Mouse (Mus musculus) kidney, postnatal 0 days (tissue): ENCODE results near the gene Nfia. TPM values are rescaled to one million over a fixed set of nuclear protein-coding genes. Genes with fewer than 3 reads are reported as not detected.

Experiments used
- ATAC-seq: fragments of 200-750 bp; cut with Nextera tagmentation; replicated peaks from 2 replicates; pipeline ENCODE4 v1.8.0; 2017; ENCODE audit warnings: low read depth, moderate number of reproducible peaks, moderate TSS enrichment, moderate library complexity; ENCODE audit not compliant: low FRiP score
- DNase-seq: peaks from one replicate; pipeline ENCODE4 v3.0.0-alpha.2; 2016; ENCODE audit warnings: low spot score
- H3K27ac ChIP-seq: fragments of 300-500 bp; sonication (generic); 2 replicates; pipeline ENCODE4 v1.5.1; 2014; ENCODE audit warnings: mild to moderate bottlenecking
- H3K27me3 ChIP-seq: fragments of 300-500 bp; sonication (generic); 2 replicates; pipeline ENCODE4 v1.6.1; 2014; ENCODE audit warnings: low read length, mixed read lengths; ENCODE audit not compliant: insufficient read depth
- H3K36me3 ChIP-seq: fragments of 300-500 bp; sonication (generic); 2 replicates; pipeline ENCODE4 v1.6.1; 2014; ENCODE audit warnings: low read length, mixed read lengths; ENCODE audit not compliant: insufficient read depth
- H3K4me1 ChIP-seq: fragments of 300-500 bp; sonication (generic); replicated peaks from 2 replicates; pipeline ENCODE4 v1.6.1; 2014; ENCODE audit warnings: antibody characterized with exemption, low read length, mixed read lengths; ENCODE audit not compliant: insufficient read depth
- H3K4me2 ChIP-seq: fragments of 300-500 bp; sonication (generic); 2 replicates; pipeline ENCODE4 v1.6.1; 2014; ENCODE audit warnings: mild to moderate bottlenecking, low read length, moderate library complexity, mixed read lengths
- H3K4me3 ChIP-seq: fragments of 300-500 bp; sonication (generic); replicated peaks from 2 replicates; pipeline ENCODE4 v1.5.1; 2014; ENCODE audit warnings: low read depth, low read length
- H3K9ac ChIP-seq: fragments of 300-500 bp; sonication (generic); 2 replicates; pipeline ENCODE4 v1.6.1; 2014; ENCODE audit warnings: low read depth, low read length
- H3K9me3 ChIP-seq: fragments of 300-500 bp; sonication (generic); replicated peaks from 2 replicates; pipeline ENCODE4 v1.6.1; 2016; ENCODE audit warnings: low read length, inconsistent platforms, mixed read lengths
- CTCF ChIP-seq: IDR thresholded peaks from 2 replicates; pipeline ENCODE4 v1.5.1; 2016; ENCODE audit warnings: antibody characterized with exemption, low read depth, mild to moderate bottlenecking, moderate library complexity
- WGBS: fragments of 180-500 bp; shearing (Covaris S2); extraction: QIAGEN DNeasy Blood & Tissue Kit; methylation state at CpG from one replicate; pipeline ENCODE4 v1.1.7; 2014; 5-methylcytosine and 5-hydroxymethylcytosine counted together
- polyA plus RNA-seq: library from polyadenylated mRNA; unstranded; fragments of >200 nt; fragmentation: Nextera tagmentation; extraction: Ambion mirVana; gene quantifications from 2 replicates; pipeline ENCODE4 v1.2.1, GENCODE M21; 2015

Nfia gene
- polyA plus RNA-seq, 1 experiment from 2014 or later: 25.9 TPM

DNA sequence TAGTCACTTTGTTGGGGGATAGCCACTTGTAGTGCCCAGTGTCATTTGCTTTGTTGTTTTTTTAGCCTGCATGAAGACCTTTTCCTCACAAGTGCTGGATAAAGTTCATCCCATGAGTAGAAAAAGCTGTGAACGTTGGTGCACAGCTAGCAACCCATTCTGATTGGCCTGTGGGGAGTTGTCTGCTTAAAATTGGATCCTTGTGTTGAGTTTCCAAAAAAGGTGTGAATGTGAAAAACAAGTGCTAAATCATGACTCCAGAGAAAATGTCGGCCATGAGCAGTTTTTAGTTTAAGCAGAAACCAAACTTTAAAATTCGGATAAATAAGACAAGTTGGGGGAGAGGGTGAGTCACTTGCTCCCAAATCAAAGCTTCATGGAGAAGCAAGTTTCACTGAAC is 259.3 kb downstream of the Nfia start:
- Histone ChIP-seq H3K27me3 (no peaks in the 10 kb centered on the region), H3K9me3 (no peaks in the 10 kb centered on the region), H3K4me1 (no peaks in the 10 kb centered on the region), H3K36me3 (no peaks in the 10 kb centered on the region), H3K9ac (no peak overlapping the region), H3K27ac (no peak overlapping the region), H3K4me3 (no peak overlapping the region), H3K4me2 (no peak overlapping the region)
- WGBS: 48% methylated on average over 3 of the region's 3 CpGs
- TF ChIP-seq CTCF: no peak
- no peak for ATAC-seq
- no peak for DNase-seq

- DNase-seq (no peak), ATAC-seq (no peak)
- Histone ChIP-seq H3K9ac (no peak overlapping the region), H3K4me2 (no peak overlapping the region), H3K4me3 (no peak overlapping the region), H3K27me3 (no peaks in the 10 kb centered on the region), H3K4me1 (no peaks in the 10 kb centered on the region), H3K36me3 (no peaks in the 10 kb centered on the region), H3K9me3 (no peaks in the 10 kb centered on the region), H3K27ac (no peak overlapping the region)
- no peak for TF ChIP-seq CTCF
- WGBS: 67% methylated on average over 5 of the region's 5 CpGs
Measured at GRCm38 (mm10) chr4:98032332-98032731, 259.8 kb downstream of the Nfia start.

DNA sequence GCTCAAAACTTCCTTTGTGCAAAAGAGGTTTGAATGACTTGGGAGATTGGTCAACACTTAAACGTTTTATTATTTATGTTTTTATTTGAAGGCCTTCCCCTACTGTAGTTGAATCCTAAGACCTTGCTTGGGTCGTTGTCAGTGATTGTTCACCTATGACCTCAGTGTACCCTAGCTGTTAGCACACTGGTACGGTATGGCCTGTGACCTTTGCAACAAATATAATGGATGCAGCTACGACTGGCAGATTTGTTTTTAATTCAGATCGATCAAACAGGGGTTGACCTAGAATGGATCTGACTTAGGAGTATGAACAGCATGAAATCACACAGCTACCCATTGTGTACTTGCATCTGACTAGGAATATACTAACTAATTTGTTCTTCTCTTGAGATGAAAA is 266.6 kb downstream of the Nfia start:
- no peaks in the 10 kb centered on the region for H3K4me1 ChIP-seq
- no peaks in the 10 kb centered on the region for H3K36me3 ChIP-seq
- no peak overlapping the region for H3K4me2 ChIP-seq
- H3K27me3 ChIP-seq: no peaks in the 10 kb centered on the region
- H3K4me3 ChIP-seq: no peak overlapping the region
- DNase-seq (no peak), ATAC-seq (no peak)
- 73% methylated on average over 5 of the region's 5 CpGs for WGBS
- no peak for TF ChIP-seq CTCF
- H3K9ac ChIP-seq: no peak overlapping the region
- H3K9me3 ChIP-seq: no peaks in the 10 kb centered on the region
- no peak overlapping the region for H3K27ac ChIP-seq

- Histone ChIP-seq H3K4me3 (no peak overlapping the region), H3K4me1 (no peaks in the 10 kb centered on the region), H3K9me3 (no peaks in the 10 kb centered on the region), H3K27me3 (no peaks in the 10 kb centered on the region), H3K9ac (no peak overlapping the region), H3K27ac (no peak overlapping the region), H3K4me2 (no peak overlapping the region), H3K36me3 (no peaks in the 10 kb centered on the region)
- 69% methylated on average over 7 of the region's 7 CpGs for WGBS
- DNase-seq (peak; percentile 43), ATAC-seq (no peak)
- no peak for TF ChIP-seq CTCF
Measured at GRCm38 (mm10) chr4:98040179-98040578, 267.6 kb downstream of the Nfia start.

DNA sequence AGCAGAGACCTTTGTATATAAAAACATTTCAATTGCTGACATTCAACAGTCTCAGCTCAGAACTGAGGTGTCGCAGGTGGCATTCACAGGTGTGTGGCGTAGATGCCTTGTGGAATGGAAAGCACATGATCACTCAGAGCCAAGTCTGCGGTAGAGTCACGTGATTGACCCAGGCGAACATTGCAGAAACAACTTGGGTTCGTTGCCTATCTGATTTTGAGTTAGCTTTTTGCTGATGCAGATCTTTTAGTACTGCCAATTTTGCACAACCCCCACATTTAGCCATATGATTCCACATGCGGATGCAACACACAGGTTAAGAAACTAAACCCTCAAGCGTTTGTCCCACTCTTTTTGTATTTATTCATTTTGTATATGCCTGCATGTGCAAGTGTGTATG is 272.1 kb downstream of the Nfia start:
- no peak for TF ChIP-seq CTCF
- ATAC-seq: no peak
- no peak overlapping the region for H3K27ac ChIP-seq
- peaks cover 3% of the 10 kb centered on the region; the same call in 1 of the 2 replicates for H3K4me1 ChIP-seq
- H3K4me2 ChIP-seq: no peak overlapping the region
- no peak for DNase-seq
- no peak overlapping the region for H3K9ac ChIP-seq
- no peaks in the 10 kb centered on the region for H3K27me3 ChIP-seq
- H3K36me3 ChIP-seq: no peaks in the 10 kb centered on the region
- H3K9me3 ChIP-seq: no peaks in the 10 kb centered on the region
- WGBS: 87% methylated on average over 8 of the region's 8 CpGs
- H3K4me3 ChIP-seq: no peak overlapping the region

DNA sequence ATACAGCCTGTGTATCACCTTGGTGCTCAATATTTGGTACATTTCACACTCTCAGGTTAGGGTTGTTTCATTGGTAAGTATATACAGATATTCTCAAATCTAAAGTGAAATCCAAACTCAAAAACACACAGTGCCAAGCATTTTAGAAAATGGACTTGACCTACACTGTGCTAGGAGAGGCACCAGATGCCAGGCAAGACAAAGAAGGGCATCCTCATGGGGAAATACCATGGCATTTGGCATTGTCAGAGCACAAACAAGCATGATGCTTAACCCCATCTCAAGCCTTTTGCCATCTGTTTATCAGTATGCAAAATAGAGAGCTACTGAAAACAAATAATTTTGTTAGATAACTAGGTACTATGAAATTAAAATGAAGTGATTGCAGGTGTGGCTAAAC is 274.8 kb downstream of the Nfia start:
- H3K27ac ChIP-seq: no peak overlapping the region
- ATAC-seq (no peak), DNase-seq (no peak)
- H3K27me3 ChIP-seq: no peaks in the 10 kb centered on the region
- no peak for TF ChIP-seq CTCF
- no peak overlapping the region for H3K4me2 ChIP-seq
- no peaks in the 10 kb centered on the region for H3K9me3 ChIP-seq
- H3K9ac ChIP-seq: no peak overlapping the region
- peaks cover 3% of the 10 kb centered on the region; the same call in 1 of the 2 replicates for H3K4me1 ChIP-seq
- no peak overlapping the region for H3K4me3 ChIP-seq
- no peaks in the 10 kb centered on the region for H3K36me3 ChIP-seq

GRCm38 (mm10) chr4:98049584-98049983 is 277.1 kb downstream of the Nfia start:
- DNase-seq: peak; percentile 28
- Histone ChIP-seq H3K27ac (no peak overlapping the region), H3K4me2 (no peak overlapping the region), H3K27me3 (no peaks in the 10 kb centered on the region), H3K4me1 (peaks cover 3% of the 10 kb centered on the region; the same call in 1 of the 2 replicates), H3K9ac (no peak overlapping the region), H3K36me3 (no peaks in the 10 kb centered on the region), H3K9me3 (no peaks in the 10 kb centered on the region), H3K4me3 (no peak overlapping the region)
- TF ChIP-seq CTCF: no peak
- no peak for ATAC-seq
- WGBS: 26% methylated on average over 7 of the region's 7 CpGs
